Mouse (Mus musculus) embryonic facial prominence, embryonic 10.5 days (tissue): ENCODE measurements around the gene Phf8. TPM values are rescaled to one million over a fixed set of nuclear protein-coding genes. Genes with fewer than 3 reads are reported as not detected.
A peak's percentile ranks its signal among the peaks of the same experiment; 100 is the strongest.
"Not testable (repeated sequence)": the region's sequence is repeated elsewhere in the genome, so short reads cannot be mapped to it uniquely, and the experiment has no call there.

Source experiments
- DNase-seq: peaks from one replicate; pipeline ENCODE4 v3.0.0-alpha.2; 2017; ENCODE audit warnings: low spot score
- H3K27ac ChIP-seq: fragments of 300-500 bp; sonication (generic); replicated peaks from 2 replicates; pipeline ENCODE4 v1.5.1; 2016; ENCODE audit warnings: mild to moderate bottlenecking
- H3K27me3 ChIP-seq: fragments of 300-500 bp; sonication (generic); replicated peaks from 2 replicates; pipeline ENCODE4 v1.6.1; 2016; ENCODE audit warnings: low read depth, mild to moderate bottlenecking; ENCODE audit not compliant: poor library complexity, severe bottlenecking
- H3K36me3 ChIP-seq: fragments of 300-500 bp; sonication (generic); replicated peaks from 2 replicates; pipeline ENCODE4 v1.6.1; 2016; ENCODE audit warnings: mild to moderate bottlenecking, moderate library complexity
- H3K4me1 ChIP-seq: fragments of 300-500 bp; sonication (generic); 2 replicates; pipeline ENCODE4 v1.6.1; 2016
- H3K4me3 ChIP-seq: fragments of 300-500 bp; sonication (generic); 2 replicates; pipeline ENCODE4 v1.5.1; 2016; ENCODE audit warnings: mild to moderate bottlenecking, moderate library complexity
- H3K9me3 ChIP-seq: fragments of 300-500 bp; sonication (generic); 2 replicates; pipeline ENCODE4 v1.6.1; 2016; ENCODE audit warnings: mild to moderate bottlenecking
- WGBS: fragments of 180-500 bp; shearing (Covaris S2); methylation state at CpG from one replicate; pipeline ENCODE4 v1.1.7; 2016; 5-methylcytosine and 5-hydroxymethylcytosine counted together
- polyA plus RNA-seq: library from polyadenylated mRNA; unstranded; fragments of >200 nt; fragmentation: Nextera tagmentation; extraction: Ambion mirVana; gene quantifications from 2 replicates; pipeline ENCODE4 v1.2.1, GENCODE M21; 2016

Gene Phf8
- polyA plus RNA-seq = 19.6 and 21.3 TPM in 2 replicates

DNA sequence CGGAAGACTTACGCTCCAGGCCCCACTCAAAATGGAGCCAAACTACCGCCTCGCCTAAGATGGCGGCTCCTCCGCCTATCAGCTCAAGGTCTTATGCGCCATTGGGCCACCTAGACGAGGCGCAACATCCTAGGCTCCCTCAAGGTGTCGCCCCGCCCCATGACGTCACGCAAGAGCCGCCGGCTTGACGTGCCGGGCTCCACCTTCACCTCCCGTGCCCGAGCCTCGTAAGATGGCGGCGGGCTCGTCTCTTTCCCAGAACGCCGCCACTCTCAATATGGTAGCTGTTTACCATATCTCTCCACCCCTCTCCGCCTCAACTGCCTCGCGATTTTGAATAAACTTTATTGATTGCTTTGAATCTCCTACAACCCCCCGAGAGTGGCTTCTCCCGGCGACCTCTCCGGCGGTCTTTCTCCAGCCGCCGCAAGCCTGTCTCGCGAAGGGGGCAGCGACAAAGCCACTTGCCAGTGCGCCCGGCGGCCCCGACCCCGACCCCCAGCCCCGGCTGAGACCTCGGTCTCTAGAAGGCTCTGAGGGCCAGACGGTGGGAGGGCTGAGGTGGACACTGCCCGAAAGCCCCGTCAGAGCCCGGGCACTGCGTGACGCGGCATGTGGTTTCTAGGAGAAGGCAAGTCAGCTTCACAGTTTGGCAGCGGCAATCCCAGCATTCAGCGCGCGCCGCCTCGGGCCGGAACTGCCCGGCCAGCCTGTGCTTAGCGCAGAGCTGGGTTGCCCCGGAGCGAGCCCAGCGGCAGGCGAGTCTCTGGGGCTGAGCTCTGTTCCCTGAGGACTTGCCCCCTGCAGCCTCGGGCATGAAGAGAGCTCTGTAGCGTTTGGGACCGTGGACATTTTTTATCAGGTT is at the start of gene Phf8:
Gene Phf8, plus strand, starts transcription at position 215 of the 865 bp plus-strand sequence.
- Histone ChIP-seq H3K27ac (peak within 1 kb of the TSS; percentile 94), H3K4me3 (peak within 1 kb of the TSS; percentile 68), H3K4me1 (peaks cover 5% of the 10 kb centered on the region; the same call in 1 of the 2 replicates), H3K9me3 (no peaks in the 10 kb centered on the region), H3K36me3 (no peaks in the 10 kb centered on the region; the same call in 1 of the 2 replicates), H3K27me3 (peaks cover 30% of the 10 kb centered on the region)
- DNase-seq = peak; percentile 94
- WGBS = 20% methylated on average over 68 of the region's 68 CpGs

DNA sequence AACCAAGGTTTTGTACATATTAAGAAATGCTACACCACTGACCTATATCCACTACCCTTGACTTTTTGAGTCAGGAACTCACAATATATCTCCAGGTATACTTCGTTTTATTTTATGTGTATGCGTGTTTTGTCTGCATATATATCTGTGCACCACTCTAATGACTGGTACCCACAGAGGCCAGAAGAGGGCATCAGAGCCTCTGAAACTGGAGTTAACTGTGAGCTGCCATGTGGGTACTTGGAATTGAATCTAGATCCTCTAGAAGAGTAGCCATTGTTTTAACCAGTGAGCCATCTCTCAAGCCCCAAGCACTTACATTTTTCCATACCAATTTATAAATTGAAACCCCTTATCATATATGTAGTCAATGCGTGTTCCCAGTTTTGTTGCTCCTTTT is 32.3 kb upstream of the Phf8 start:
- no peak overlapping the region for H3K4me3 ChIP-seq
- H3K4me1 ChIP-seq = no peaks in the 10 kb centered on the region
- H3K27ac ChIP-seq = no peak overlapping the region
- WGBS = 87% methylated on average over 3 of the region's 3 CpGs
- no peaks in the 10 kb centered on the region for H3K36me3 ChIP-seq
- H3K27me3 ChIP-seq = 0 out of 2 replicates have a peak, but pooled peaks cover 3% of the 10 kb centered on the region
- no peak for DNase-seq
- H3K9me3 ChIP-seq = no peaks in the 10 kb centered on the region

DNA sequence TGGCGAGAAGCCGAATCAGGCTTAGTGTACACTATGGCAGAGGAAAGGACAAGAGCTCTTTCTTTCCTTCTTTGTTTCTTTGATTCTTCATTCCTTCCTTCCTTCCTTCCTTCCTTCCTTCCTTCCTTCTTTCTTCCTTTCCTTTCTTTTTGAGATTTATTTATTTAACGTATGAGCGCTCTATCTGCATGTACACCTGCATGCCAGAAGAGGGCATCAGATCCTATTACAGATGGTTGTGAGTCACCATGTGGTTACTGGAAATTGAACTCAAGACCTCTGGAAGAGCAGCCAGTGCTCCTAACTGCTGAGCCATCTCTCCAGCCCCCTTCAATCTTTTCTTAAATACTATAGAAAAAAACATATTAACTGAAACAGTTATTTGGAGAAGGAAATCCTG is 27.2 kb upstream of the Phf8 start:
- not testable (repeated sequence) for H3K4me1 ChIP-seq, H3K27ac ChIP-seq, H3K9me3 ChIP-seq, H3K36me3 ChIP-seq, H3K27me3 ChIP-seq, DNase-seq, H3K4me3 ChIP-seq
- WGBS = 88% methylated on average over 4 of the region's 4 CpGs

DNA sequence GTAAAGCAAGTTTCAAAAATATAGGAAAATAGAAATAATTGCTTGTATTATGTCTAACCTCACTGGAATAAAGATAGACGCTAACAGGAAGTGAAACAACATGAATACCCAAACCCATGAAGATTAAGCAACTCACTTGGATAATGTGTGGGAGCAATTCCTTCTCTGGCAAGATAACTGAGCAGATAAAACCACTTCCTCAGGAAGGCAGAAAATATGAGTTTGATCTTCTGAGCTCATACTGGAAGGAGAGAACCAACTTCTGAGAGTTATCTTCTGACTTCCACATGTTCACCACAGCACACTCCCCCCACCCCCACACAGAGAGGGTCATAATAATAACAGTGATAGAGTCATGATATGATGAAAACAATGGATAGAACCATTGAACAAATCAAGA is 23.9 kb upstream of the Phf8 start:
- H3K36me3 ChIP-seq = no peaks in the 10 kb centered on the region
- no peak overlapping the region for H3K4me3 ChIP-seq
- 85% methylated on average over 1 of the region's 1 CpGs for WGBS

DNA sequence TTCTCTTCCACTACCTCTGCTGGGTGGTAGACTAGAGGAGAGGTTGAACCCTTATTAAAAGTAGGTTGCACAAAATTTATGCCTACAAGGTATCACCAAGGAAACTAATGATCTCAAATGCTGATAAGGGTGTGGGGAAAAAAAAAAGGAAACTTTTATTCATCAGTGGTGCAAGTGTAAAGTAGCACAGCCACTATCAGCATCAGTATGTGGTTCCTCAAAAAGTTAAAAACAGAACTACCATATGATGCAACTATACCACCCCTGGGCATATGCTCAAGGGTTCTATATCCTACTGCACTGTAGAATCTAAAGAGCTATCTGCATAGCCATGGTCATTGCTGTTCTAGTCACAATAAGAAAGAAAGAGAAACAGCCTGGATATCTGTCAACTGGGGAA is 11.9 kb upstream of the Phf8 start:
- no peak overlapping the region for H3K27ac ChIP-seq
- H3K4me3 ChIP-seq = no peak overlapping the region
- no peak for DNase-seq
- H3K4me1 ChIP-seq = no peaks in the 10 kb centered on the region
- H3K36me3 ChIP-seq = no peaks in the 10 kb centered on the region
- H3K27me3 ChIP-seq = peaks cover 6% of the 10 kb centered on the region; the same call in 1 of the 2 replicates
- H3K9me3 ChIP-seq = no peaks in the 10 kb centered on the region

More for the DNA sequence above, 23.9 kb upstream of the Phf8 start:
- Histone ChIP-seq H3K27me3 (no peaks in the 10 kb centered on the region), H3K9me3 (no peaks in the 10 kb centered on the region), H3K4me1 (no peaks in the 10 kb centered on the region), H3K27ac (no peak overlapping the region)
- DNase-seq = no peak

DNA sequence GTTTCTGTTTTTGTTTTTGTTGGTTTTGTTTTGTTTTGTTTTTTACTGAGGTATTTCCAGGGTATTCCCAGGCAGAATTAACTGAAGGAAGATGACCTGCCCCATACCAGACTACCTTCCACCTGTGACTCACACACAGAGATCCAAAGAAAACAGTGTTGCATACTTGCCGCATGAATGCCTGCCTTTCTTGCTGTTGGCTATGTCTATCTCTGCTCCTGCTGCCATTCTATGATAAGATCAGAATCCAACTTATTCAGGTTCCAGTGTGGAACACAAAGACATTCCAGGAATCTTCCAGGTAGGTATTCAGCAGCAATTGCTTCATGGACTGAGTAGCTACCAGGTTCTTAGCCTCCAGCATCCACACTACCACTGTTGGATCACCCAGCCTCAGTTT is 10.6 kb upstream of the Phf8 start:
- no peak for DNase-seq
- H3K4me3 ChIP-seq = no peak overlapping the region
- 89% methylated on average over 1 of the region's 1 CpGs for WGBS
- peaks cover 9% of the 10 kb centered on the region for H3K27me3 ChIP-seq
- H3K4me1 ChIP-seq = no peaks in the 10 kb centered on the region
- H3K36me3 ChIP-seq = no peaks in the 10 kb centered on the region
- H3K27ac ChIP-seq = no peak overlapping the region
- H3K9me3 ChIP-seq = no peaks in the 10 kb centered on the region

DNA sequence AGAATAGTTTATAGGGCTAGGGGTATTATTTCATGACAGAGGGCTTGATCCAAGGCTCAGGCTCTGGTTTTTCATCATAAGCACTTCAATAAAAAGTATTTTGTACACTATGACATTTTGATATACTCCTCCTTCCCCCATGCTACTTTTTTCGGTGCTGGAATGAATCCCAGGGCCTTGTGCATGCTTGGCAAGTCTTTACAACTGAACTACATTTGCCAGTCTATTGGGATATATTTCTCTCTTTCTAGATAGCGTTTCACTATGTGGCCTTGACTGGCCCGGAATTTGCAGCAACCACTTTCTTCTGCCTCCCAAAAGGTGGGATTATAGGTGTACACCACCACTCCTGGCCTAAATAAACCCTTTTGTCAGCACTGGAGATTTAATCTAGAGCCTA is 7.4 kb upstream of the Phf8 start:
- H3K4me3 ChIP-seq = no peak overlapping the region
- WGBS = 85% methylated on average over 3 of the region's 3 CpGs
- peaks cover 20% of the 10 kb centered on the region for H3K27me3 ChIP-seq
- H3K27ac ChIP-seq = no peak overlapping the region
- no peaks in the 10 kb centered on the region for H3K9me3 ChIP-seq
- no peaks in the 10 kb centered on the region for H3K36me3 ChIP-seq
- no peaks in the 10 kb centered on the region for H3K4me1 ChIP-seq
- DNase-seq = no peak

DNA sequence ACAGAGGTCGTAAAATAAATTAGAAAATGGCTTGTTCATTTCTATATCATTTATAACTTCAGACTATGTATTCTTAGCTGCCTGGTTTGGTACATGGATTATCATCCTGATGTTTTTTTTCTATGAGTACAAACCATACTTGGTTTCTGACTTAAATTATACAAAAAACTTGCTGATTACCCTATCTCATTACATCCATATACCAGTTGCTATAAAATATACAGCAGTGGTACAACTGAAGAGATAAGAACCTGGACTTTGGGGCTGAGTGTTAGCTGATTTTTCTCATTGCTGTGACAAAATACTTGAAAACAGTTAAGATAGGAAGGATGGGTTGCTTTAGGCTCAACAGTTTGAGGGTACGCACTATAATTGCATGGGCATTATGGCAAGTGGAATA is 6.8 kb upstream of the Phf8 start:
- Histone ChIP-seq H3K9me3 (no peaks in the 10 kb centered on the region), H3K4me1 (no peaks in the 10 kb centered on the region), H3K36me3 (no peaks in the 10 kb centered on the region), H3K27ac (no peak overlapping the region), H3K27me3 (peaks cover 20% of the 10 kb centered on the region), H3K4me3 (no peak overlapping the region)
- no peak for DNase-seq
- 94% methylated on average over 2 of the region's 2 CpGs for WGBS

DNA sequence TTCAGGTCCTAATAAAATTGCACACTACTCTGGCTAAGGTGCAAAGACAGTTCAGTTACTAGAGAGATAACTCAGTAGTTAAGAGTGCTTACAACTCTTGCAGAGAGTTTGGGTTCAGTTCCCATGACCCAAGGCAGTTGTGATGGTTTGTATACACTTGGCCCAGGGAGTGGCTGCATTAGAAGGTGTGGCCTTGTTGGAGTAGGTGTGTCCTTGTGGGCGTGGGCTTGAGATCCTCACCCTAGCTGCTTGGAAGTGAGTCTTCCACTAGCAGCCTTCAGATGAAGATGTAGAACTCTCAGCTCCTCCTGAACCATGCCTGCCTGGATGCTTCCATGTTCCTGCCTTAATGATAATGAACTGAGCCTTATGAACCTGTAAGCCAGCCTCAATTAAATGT is 2.3 kb upstream of the Phf8 start:
- 71% methylated on average over 1 of the region's 1 CpGs for WGBS
- no peaks in the 10 kb centered on the region for H3K36me3 ChIP-seq

DNA sequence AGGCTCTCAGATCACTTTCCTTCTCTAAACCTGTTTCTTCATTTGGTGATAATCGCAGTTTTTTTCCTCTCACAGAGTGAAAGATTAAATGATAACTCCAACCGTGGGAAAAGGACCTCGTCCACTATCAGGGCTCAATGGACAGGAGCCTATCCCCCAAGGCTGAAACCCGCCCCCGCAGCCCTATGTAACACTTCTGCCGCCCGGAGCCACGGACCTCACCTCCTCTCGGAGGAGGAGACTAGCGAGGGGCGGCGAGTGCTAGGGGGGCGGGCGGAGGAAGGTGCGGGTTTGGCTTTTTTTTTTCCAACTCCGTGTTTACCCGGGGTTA is 380 bp upstream of the Phf8 start:
- 15% methylated on average over 17 of the region's 17 CpGs for WGBS
- H3K9me3 ChIP-seq = no peaks in the 10 kb centered on the region
- H3K36me3 ChIP-seq = no peaks in the 10 kb centered on the region; the same call in 1 of the 2 replicates
- no peak for DNase-seq
- peak overlapping the region; percentile 68 for H3K4me3 ChIP-seq
- peaks cover 34% of the 10 kb centered on the region for H3K27me3 ChIP-seq
- peaks cover 5% of the 10 kb centered on the region; the same call in 1 of the 2 replicates for H3K4me1 ChIP-seq
- H3K27ac ChIP-seq = peak overlapping the region; percentile 94

More for the DNA sequence above, 2.3 kb upstream of the Phf8 start:
- peaks cover 41% of the 10 kb centered on the region for H3K27me3 ChIP-seq
- H3K27ac ChIP-seq = no peak overlapping the region
- no peak for DNase-seq
- H3K4me1 ChIP-seq = peaks cover 5% of the 10 kb centered on the region; the same call in 1 of the 2 replicates
- H3K4me3 ChIP-seq = no peak overlapping the region
- no peaks in the 10 kb centered on the region for H3K9me3 ChIP-seq

DNA sequence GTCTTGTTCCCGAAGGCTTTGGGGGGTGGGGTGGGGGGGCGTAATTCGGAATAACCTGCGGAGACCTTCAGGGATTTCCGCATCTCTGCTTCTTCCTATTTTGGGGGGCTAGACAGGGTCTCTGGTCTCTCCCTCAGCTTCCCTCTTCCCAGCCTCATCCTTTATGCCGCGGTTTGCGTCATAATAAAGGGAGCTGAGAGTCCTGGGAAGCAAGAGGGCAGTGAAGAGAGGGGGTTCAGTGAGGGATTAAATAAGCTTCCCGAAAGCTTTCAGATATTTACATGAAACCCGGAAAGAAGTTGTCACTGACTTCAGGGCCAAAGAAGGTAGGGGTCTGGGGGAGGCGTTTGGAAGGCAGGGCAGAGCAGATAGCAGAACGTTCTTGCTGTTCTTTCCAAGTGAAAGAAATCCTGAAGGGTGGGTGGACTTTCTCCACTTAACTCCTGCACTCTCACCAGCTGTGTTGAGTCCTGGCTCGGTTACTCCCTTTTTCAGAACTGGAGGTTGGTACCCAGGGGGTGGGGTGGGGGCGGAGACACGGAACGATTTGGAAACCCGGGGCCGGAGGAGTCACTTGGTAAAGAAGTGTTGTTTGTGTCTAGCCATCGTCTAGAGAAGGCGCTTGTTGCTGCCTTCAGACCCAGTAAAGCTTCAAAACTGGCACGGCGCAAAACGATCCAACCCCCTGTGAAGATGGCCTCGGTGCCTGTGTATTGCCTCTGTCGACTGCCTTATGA is 1.5 kb downstream of the Phf8 start:
- peak overlapping the region; percentile 94 for H3K27ac ChIP-seq

DNA sequence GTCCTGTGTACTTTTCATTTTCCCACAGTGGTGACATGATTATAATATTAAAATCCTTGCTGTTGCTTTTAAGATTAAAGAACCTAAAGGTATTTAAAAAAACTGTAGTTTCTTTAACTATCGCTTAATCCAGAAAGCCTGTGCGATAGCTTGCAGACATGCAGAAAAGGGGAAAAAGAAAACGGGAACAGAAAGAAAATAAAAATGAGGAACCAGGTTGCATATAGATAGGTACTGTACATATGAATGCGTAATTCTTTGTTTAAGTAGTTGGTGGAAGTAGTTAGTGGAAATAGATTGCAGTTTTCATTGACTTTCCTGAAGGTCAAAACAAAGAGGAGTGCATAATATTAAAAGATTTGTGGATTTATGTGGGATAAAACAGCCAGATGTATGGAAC is 32.9 kb downstream of the Phf8 start:
- Histone ChIP-seq H3K36me3 (peaks cover 17% of the 10 kb centered on the region), H3K27ac (no peak overlapping the region), H3K4me3 (no peak overlapping the region), H3K9me3 (no peaks in the 10 kb centered on the region), H3K27me3 (peaks cover 20% of the 10 kb centered on the region; the same call in 1 of the 2 replicates), H3K4me1 (no peaks in the 10 kb centered on the region)
- 92% methylated on average over 4 of the region's 4 CpGs for WGBS
- DNase-seq = no peak

More for the DNA sequence above, 1.5 kb downstream of the Phf8 start:
- peaks cover 5% of the 10 kb centered on the region for H3K36me3 ChIP-seq
- peak overlapping the region; percentile 68 for H3K4me3 ChIP-seq
- H3K27me3 ChIP-seq = peaks cover 25% of the 10 kb centered on the region
- H3K4me1 ChIP-seq = peaks cover 5% of the 10 kb centered on the region; the same call in 1 of the 2 replicates
- 15% methylated on average over 25 of the region's 25 CpGs for WGBS
- DNase-seq = peak; percentile 12
- H3K9me3 ChIP-seq = no peaks in the 10 kb centered on the region
